Mouse (Mus musculus): ENCODE data around the gene Ranbp10. TPM values are rescaled to one million over a fixed set of nuclear protein-coding genes. Genes with fewer than 3 reads are reported as not detected.
A peak's percentile ranks its signal among the peaks of the same experiment; 100 is the strongest.
"Not testable (repeated sequence)": the region's sequence is repeated elsewhere in the genome, so short reads cannot be mapped to it uniquely, and the experiment has no call there.

The Ranbp10 gene
- polyA plus RNA-seq, 1 experiment, result 11.0 TPM

GRCm38 (mm10) chr8:105850014-105850413 is 22.9 kb upstream of the Ranbp10 start:
- Histone ChIP-seq H3K27me3 (ENCODE audit: control insufficient read depth, insufficient read depth, insufficient read length) (no peaks in the 10 kb centered on the region), H3K4me3 (ENCODE audit: insufficient read depth, poor library complexity, severe bottlenecking) (no peak overlapping the region), H3K36me3 (ENCODE audit: control insufficient read depth, insufficient read depth) (peaks cover 34% of the 10 kb centered on the region), H3K79me2 (ENCODE audit: control insufficient read depth, insufficient read depth) (peaks cover 28% of the 10 kb centered on the region), H3ac (ENCODE audit: control insufficient read depth, insufficient read length, low read depth) (no peak overlapping the region), H3K79me3 (ENCODE audit: low read depth) (peaks cover 8% of the 10 kb centered on the region)
- no peak for TF ChIP-seq MYOD1 (IDR thresholded peaks at IDR 0.05; ENCODE audit: control insufficient read depth, insufficient read length, low read depth)
- TF ChIP-seq FOSL1 (IDR thresholded peaks at IDR 0.05; ENCODE audit: insufficient read depth, low read length, poor library complexity, severe bottlenecking), result no peak
- TF ChIP-seq MAX (IDR thresholded peaks at IDR 0.05), result no peak
- TF ChIP-seq CTCF (IDR thresholded peaks at IDR 0.05; ENCODE audit: control insufficient read depth, insufficient read depth, insufficient read length), result no peak
- TF ChIP-seq MYOG (IDR thresholded peaks at IDR 0.05; ENCODE audit: control insufficient read depth, extremely low read depth, insufficient read length), result no peak
- TF ChIP-seq USF1 (IDR thresholded peaks at IDR 0.05; ENCODE audit: low read depth), result no peak
- TF ChIP-seq CEBPB (IDR thresholded peaks at IDR 0.05; ENCODE audit: low read depth), result no peak

GRCm38 (mm10) chr8:105846678-105847077 is 19.5 kb upstream of the Ranbp10 start:
- H3K4me3 ChIP-seq (ENCODE audit: insufficient read depth, poor library complexity, severe bottlenecking), result no peak overlapping the region
- H3K79me2 ChIP-seq (ENCODE audit: control insufficient read depth, insufficient read depth), result peaks cover 25% of the 10 kb centered on the region
- H3ac ChIP-seq (ENCODE audit: control insufficient read depth, insufficient read length, low read depth), result no peak overlapping the region
- no peak for TF ChIP-seq MYOG (IDR thresholded peaks at IDR 0.05; ENCODE audit: control insufficient read depth, extremely low read depth, insufficient read length)
- no peak for TF ChIP-seq MAX (IDR thresholded peaks at IDR 0.05)
- no peak for TF ChIP-seq FOSL1 (IDR thresholded peaks at IDR 0.05; ENCODE audit: insufficient read depth, low read length, poor library complexity, severe bottlenecking)
- no peak for TF ChIP-seq CTCF (IDR thresholded peaks at IDR 0.05; ENCODE audit: control insufficient read depth, insufficient read depth, insufficient read length)
- no peak for TF ChIP-seq USF1 (IDR thresholded peaks at IDR 0.05; ENCODE audit: low read depth)
- TF ChIP-seq MYOD1 (IDR thresholded peaks at IDR 0.05; ENCODE audit: control insufficient read depth, insufficient read length, low read depth), result no peak
- TF ChIP-seq CEBPB (IDR thresholded peaks at IDR 0.05; ENCODE audit: low read depth), result no peak
- peaks cover 50% of the 10 kb centered on the region for H3K36me3 ChIP-seq (ENCODE audit: control insufficient read depth, insufficient read depth)
- H3K79me3 ChIP-seq (ENCODE audit: low read depth), result peaks cover 8% of the 10 kb centered on the region
- H3K27me3 ChIP-seq (ENCODE audit: control insufficient read depth, insufficient read depth, insufficient read length), result no peaks in the 10 kb centered on the region

DNA sequence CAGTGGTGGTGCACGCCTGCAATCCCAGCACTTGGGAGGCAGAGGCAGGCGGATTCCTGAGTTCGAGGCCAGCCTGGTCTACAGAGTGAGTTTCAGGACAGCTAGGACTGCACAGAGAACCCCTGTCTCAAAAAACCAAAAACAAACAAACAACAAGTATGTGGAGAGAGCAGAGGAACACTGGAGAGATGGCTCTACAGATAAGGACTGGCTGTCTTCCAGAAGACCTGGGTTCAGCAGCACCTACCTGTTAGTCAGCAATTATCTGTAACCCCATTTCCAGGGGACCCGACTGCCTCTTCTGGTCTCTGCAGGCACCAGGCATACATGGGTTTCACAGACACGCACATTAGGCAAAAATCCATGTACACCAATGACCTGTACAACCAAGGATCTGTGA is 12.1 kb upstream of the Ranbp10 start:
- no peaks in the 10 kb centered on the region for H3K79me3 ChIP-seq (ENCODE audit: low read depth)
- no peak overlapping the region for H3K4me3 ChIP-seq (ENCODE audit: insufficient read depth, poor library complexity, severe bottlenecking)
- H3K27me3 ChIP-seq (ENCODE audit: control insufficient read depth, insufficient read depth, insufficient read length), result no peaks in the 10 kb centered on the region
- TF ChIP-seq MYOD1 (IDR thresholded peaks at IDR 0.05; ENCODE audit: control insufficient read depth, insufficient read length, low read depth) (no peak), FOSL1 (IDR thresholded peaks at IDR 0.05; ENCODE audit: insufficient read depth, low read length, poor library complexity, severe bottlenecking) (no peak), CTCF (IDR thresholded peaks at IDR 0.05; ENCODE audit: control insufficient read depth, insufficient read depth, insufficient read length) (no peak), MAX (IDR thresholded peaks at IDR 0.05) (no peak), MYOG (IDR thresholded peaks at IDR 0.05; ENCODE audit: control insufficient read depth, extremely low read depth, insufficient read length) (no peak), CEBPB (IDR thresholded peaks at IDR 0.05; ENCODE audit: low read depth) (no peak), USF1 (IDR thresholded peaks at IDR 0.05; ENCODE audit: low read depth) (no peak)
- H3ac ChIP-seq (ENCODE audit: control insufficient read depth, insufficient read length, low read depth), result no peak overlapping the region
- H3K36me3 ChIP-seq (ENCODE audit: control insufficient read depth, insufficient read depth), result peaks cover 11% of the 10 kb centered on the region
- H3K79me2 ChIP-seq (ENCODE audit: control insufficient read depth, insufficient read depth), result no peaks in the 10 kb centered on the region

DNA sequence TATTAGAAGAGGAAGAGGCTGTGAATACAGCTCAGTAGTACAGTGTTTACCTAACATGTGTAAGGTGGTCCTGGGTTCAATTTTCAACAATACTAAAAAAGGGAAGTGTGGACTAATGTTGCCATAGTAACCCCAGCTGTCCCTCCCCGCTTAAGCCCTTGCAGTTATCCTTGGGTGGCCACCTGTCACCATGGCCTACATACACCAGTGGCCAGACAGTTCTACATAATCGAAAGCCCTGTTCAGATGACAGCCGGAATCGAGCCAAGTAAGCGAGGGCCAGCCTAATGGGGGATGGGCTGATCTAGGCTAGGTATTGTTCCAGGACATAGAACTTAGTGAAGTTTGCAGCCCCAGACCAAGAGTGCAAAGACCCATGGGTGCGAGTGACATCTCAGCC is 9.8 kb upstream of the Ranbp10 start:
- Histone ChIP-seq H3K4me3 (ENCODE audit: insufficient read depth, poor library complexity, severe bottlenecking) (no peak overlapping the region), H3ac (ENCODE audit: control insufficient read depth, insufficient read length, low read depth) (no peak overlapping the region), H3K36me3 (ENCODE audit: control insufficient read depth, insufficient read depth) (no peaks in the 10 kb centered on the region), H3K79me3 (ENCODE audit: low read depth) (no peaks in the 10 kb centered on the region), H3K79me2 (ENCODE audit: control insufficient read depth, insufficient read depth) (no peaks in the 10 kb centered on the region), H3K27me3 (ENCODE audit: control insufficient read depth, insufficient read depth, insufficient read length) (peaks cover 3% of the 10 kb centered on the region)
- TF ChIP-seq MYOG (IDR thresholded peaks at IDR 0.05; ENCODE audit: control insufficient read depth, extremely low read depth, insufficient read length), result no peak

GRCm38 (mm10) chr8:105835318-105835717 is 8.2 kb upstream of the Ranbp10 start:
- peaks cover 8% of the 10 kb centered on the region for H3K27me3 ChIP-seq (ENCODE audit: control insufficient read depth, insufficient read depth, insufficient read length)
- no peak for TF ChIP-seq MYOG (IDR thresholded peaks at IDR 0.05; ENCODE audit: control insufficient read depth, extremely low read depth, insufficient read length)
- no peak for TF ChIP-seq USF1 (IDR thresholded peaks at IDR 0.05; ENCODE audit: low read depth)
- peak; percentile 28 for TF ChIP-seq CTCF (IDR thresholded peaks at IDR 0.05; ENCODE audit: control insufficient read depth, insufficient read depth, insufficient read length)
- no peaks in the 10 kb centered on the region for H3K79me2 ChIP-seq (ENCODE audit: control insufficient read depth, insufficient read depth)
- no peaks in the 10 kb centered on the region for H3K79me3 ChIP-seq (ENCODE audit: low read depth)
- H3ac ChIP-seq (ENCODE audit: control insufficient read depth, insufficient read length, low read depth), result no peak overlapping the region
- no peak overlapping the region for H3K4me3 ChIP-seq (ENCODE audit: insufficient read depth, poor library complexity, severe bottlenecking)
- H3K36me3 ChIP-seq (ENCODE audit: control insufficient read depth, insufficient read depth), result no peaks in the 10 kb centered on the region

GRCm38 (mm10) chr8:105833740-105834139 is 6.6 kb upstream of the Ranbp10 start:
- H3K79me3 ChIP-seq (ENCODE audit: low read depth); H3K36me3 ChIP-seq (ENCODE audit: control insufficient read depth, insufficient read depth); H3K27me3 ChIP-seq (ENCODE audit: control insufficient read depth, insufficient read depth, insufficient read length); H3K4me3 ChIP-seq (ENCODE audit: insufficient read depth, poor library complexity, severe bottlenecking); H3ac ChIP-seq (ENCODE audit: control insufficient read depth, insufficient read length, low read depth); H3K79me2 ChIP-seq (ENCODE audit: control insufficient read depth, insufficient read depth): not testable (repeated sequence)
- peak; percentile 68 for TF ChIP-seq MYOD1 (IDR thresholded peaks at IDR 0.05; ENCODE audit: control insufficient read depth, insufficient read length, low read depth)
